Mouse (Mus musculus) liver, embryonic 16.5 days (tissue): ENCODE measurements around the gene Renbp. TPM values are rescaled to one million over a fixed set of nuclear protein-coding genes. Genes with fewer than 3 reads are reported as not detected.

Source experiments
- ATAC-seq: fragments of 200-750 bp; cut with Nextera tagmentation; 2 replicates; pipeline ENCODE4 v1.8.0; 2017; ENCODE audit warnings: low read depth, mild to moderate bottlenecking, moderate number of reproducible peaks, moderate library complexity
- H3K27ac ChIP-seq: fragments of 300-500 bp; sonication (generic); 2 replicates; pipeline ENCODE4 v1.5.1; 2014; ENCODE audit warnings: mild to moderate bottlenecking, low read length
- H3K27me3 ChIP-seq: fragments of 300-500 bp; sonication (generic); 2 replicates; pipeline ENCODE4 v1.6.1; 2014; ENCODE audit warnings: low read depth, low read length, mixed read lengths; ENCODE audit not compliant: control insufficient read depth, insufficient read depth
- H3K36me3 ChIP-seq: fragments of 300-500 bp; sonication (generic); 2 replicates; pipeline ENCODE4 v1.6.1; 2014; ENCODE audit warnings: mild to moderate bottlenecking; ENCODE audit not compliant: control insufficient read depth, insufficient read depth
- H3K4me1 ChIP-seq: fragments of 300-500 bp; sonication (generic); 2 replicates; pipeline ENCODE4 v1.6.1; 2014; ENCODE audit warnings: low read depth, low read length, mixed read lengths; ENCODE audit not compliant: control insufficient read depth
- H3K4me2 ChIP-seq: fragments of 300-500 bp; sonication (generic); 2 replicates; pipeline ENCODE4 v1.6.1; 2014; ENCODE audit warnings: low read depth, low read length, mixed read lengths
- H3K4me3 ChIP-seq: fragments of 300-500 bp; sonication (generic); 2 replicates; pipeline ENCODE4 v1.5.1; 2014; ENCODE audit warnings: low read depth, mild to moderate bottlenecking, low read length
- H3K9ac ChIP-seq: fragments of 300-500 bp; sonication (generic); 2 replicates; pipeline ENCODE4 v1.6.1; 2014; ENCODE audit warnings: low read depth, low read length
- H3K9me3 ChIP-seq: fragments of 300-500 bp; sonication (generic); replicated peaks from 2 replicates; pipeline ENCODE4 v1.6.1; 2016; ENCODE audit warnings: low read length; ENCODE audit not compliant: control insufficient read depth
- WGBS: fragments of 180-500 bp; shearing (Covaris S2); extraction: QIAGEN DNeasy Blood & Tissue Kit; methylation state at CpG from one replicate; pipeline ENCODE4 v1.1.7; 2014; ENCODE audit not compliant: insufficient replicate concordance; 5-methylcytosine and 5-hydroxymethylcytosine counted together
- polyA plus RNA-seq: library from polyadenylated mRNA; unstranded; fragments of >200 nt; fragmentation: Nextera tagmentation; extraction: Ambion mirVana; gene quantifications from 2 replicates; pipeline ENCODE4 v1.2.1, GENCODE M21; 2015

The Renbp gene
- polyA plus RNA-seq, 1 experiment from 2014 or later = 24.6 TPM

GRCm38 (mm10) chrX:73911588-73911987, 19.1 kb downstream of the Renbp start:
- Histone ChIP-seq H3K4me3 (peak overlapping the region; percentile 50; the same call in 1 of the 2 replicates), H3K4me1 (peaks cover 14% of the 10 kb centered on the region), H3K9ac (no peak overlapping the region), H3K27ac (peak overlapping the region; percentile 70), H3K36me3 (no peaks in the 10 kb centered on the region), H3K9me3 (no peaks in the 10 kb centered on the region), H3K27me3 (no peaks in the 10 kb centered on the region), H3K4me2 (peak overlapping the region; percentile 69; the same call in 1 of the 2 replicates)
- no peak for ATAC-seq
- WGBS = 47% methylated on average over 2 of the region's 2 CpGs

- Histone ChIP-seq H3K27ac (peak overlapping the region; percentile 70), H3K36me3 (no peaks in the 10 kb centered on the region), H3K4me3 (peak overlapping the region; percentile 50), H3K4me1 (peaks cover 14% of the 10 kb centered on the region), H3K9me3 (no peaks in the 10 kb centered on the region), H3K4me2 (peak overlapping the region; percentile 69), H3K27me3 (no peaks in the 10 kb centered on the region), H3K9ac (peak overlapping the region; percentile 43)
- peak; percentile 17; the same call in 1 of the 2 replicates for ATAC-seq
- WGBS = 24% methylated on average over 26 of the region's 26 CpGs
Measured at GRCm38 (mm10) chrX:73911156-73911555, 19.5 kb downstream of the Renbp start.

- peak overlapping the region; percentile 69 for H3K4me2 ChIP-seq
- H3K9me3 ChIP-seq = no peaks in the 10 kb centered on the region
- ATAC-seq = no peak
- H3K9ac ChIP-seq = no peak overlapping the region; the same call in 1 of the 2 replicates
- no peaks in the 10 kb centered on the region for H3K27me3 ChIP-seq
- H3K36me3 ChIP-seq = no peaks in the 10 kb centered on the region; the same call in 1 of the 2 replicates
- peak overlapping the region; percentile 50 for H3K4me3 ChIP-seq
- peak overlapping the region; percentile 70 for H3K27ac ChIP-seq
- H3K4me1 ChIP-seq = peaks cover 12% of the 10 kb centered on the region
Measured at GRCm38 (mm10) chrX:73910451-73910850, 20.2 kb downstream of the Renbp start.

GRCm38 (mm10) chrX:73910049-73910448, 20.6 kb downstream of the Renbp start:
- WGBS = 26% methylated on average over 1 of the region's 1 CpGs
- H3K4me1 ChIP-seq = peaks cover 11% of the 10 kb centered on the region
- H3K27ac ChIP-seq = no peak overlapping the region
- H3K36me3 ChIP-seq = no peaks in the 10 kb centered on the region; the same call in 1 of the 2 replicates
- no peaks in the 10 kb centered on the region for H3K27me3 ChIP-seq
- no peak overlapping the region for H3K9ac ChIP-seq
- H3K9me3 ChIP-seq = no peaks in the 10 kb centered on the region
- no peak for ATAC-seq
- H3K4me2 ChIP-seq = peak overlapping the region; percentile 69; the same call in 1 of the 2 replicates
- peak overlapping the region; percentile 0 for H3K4me3 ChIP-seq

GRCm38 (mm10) chrX:73897959-73898358, 32.7 kb downstream of the Renbp start:
- no peak overlapping the region for H3K4me2 ChIP-seq
- H3K4me3 ChIP-seq = no peak overlapping the region
- no peak overlapping the region for H3K9ac ChIP-seq
- WGBS = 49% methylated on average over 3 of the region's 3 CpGs
- no peak for ATAC-seq
- H3K27me3 ChIP-seq = no peaks in the 10 kb centered on the region
- H3K4me1 ChIP-seq = no peaks in the 10 kb centered on the region
- no peaks in the 10 kb centered on the region for H3K9me3 ChIP-seq
- no peaks in the 10 kb centered on the region for H3K36me3 ChIP-seq
- no peak overlapping the region for H3K27ac ChIP-seq

GRCm38 (mm10) chrX:73895719-73896118, 34.9 kb downstream of the Renbp start, which contains the start of gene L1cam:
TSS of gene L1cam (minus strand) at chrX:73896105.
- ATAC-seq = no peak
- H3K4me3 ChIP-seq = no peak within 1 kb of the TSS
- H3K36me3 ChIP-seq = no peaks in the 10 kb centered on the region
- H3K27ac ChIP-seq = no peak within 1 kb of the TSS
- no peaks in the 10 kb centered on the region for H3K9me3 ChIP-seq
- 24% methylated on average over 2 of the region's 2 CpGs for WGBS
- H3K4me1 ChIP-seq = no peaks in the 10 kb centered on the region
- H3K4me2 ChIP-seq = no peak within 1 kb of the TSS
- H3K27me3 ChIP-seq = no peaks in the 10 kb centered on the region
- no peak within 1 kb of the TSS for H3K9ac ChIP-seq

GRCm38 (mm10) chrX:73892833-73893232, 37.8 kb downstream of the Renbp start:
- H3K36me3 ChIP-seq = no peaks in the 10 kb centered on the region
- H3K9me3 ChIP-seq = no peaks in the 10 kb centered on the region
- H3K4me1 ChIP-seq = no peaks in the 10 kb centered on the region
- H3K9ac ChIP-seq = no peak overlapping the region
- H3K4me3 ChIP-seq = no peak overlapping the region
- no peak overlapping the region for H3K27ac ChIP-seq
- H3K4me2 ChIP-seq = no peak overlapping the region
- no peaks in the 10 kb centered on the region for H3K27me3 ChIP-seq
- 74% methylated on average over 14 of the region's 14 CpGs for WGBS
- no peak for ATAC-seq

GRCm38 (mm10) chrX:73891551-73892152, 39.0 kb downstream of the Renbp start, which contains the start of gene Avpr2:
TSS of gene Avpr2 (plus strand) at chrX:73892102.
- 43% methylated on average over 6 of the region's 6 CpGs for WGBS
- H3K36me3 ChIP-seq = no peaks in the 10 kb centered on the region
- no peak for ATAC-seq

GRCm38 (mm10) chrX:73881463-73881862, 49.2 kb downstream of the Renbp start:
- Histone ChIP-seq H3K27me3 (peaks cover 25% of the 10 kb centered on the region), H3K36me3 (no peaks in the 10 kb centered on the region)

More at GRCm38 (mm10) chrX:73891551-73892152, 39.0 kb downstream of the Renbp start, which contains the start of gene Avpr2:
- Histone ChIP-seq H3K4me3 (no peak within 1 kb of the TSS), H3K4me2 (no peak within 1 kb of the TSS), H3K9ac (no peak within 1 kb of the TSS), H3K27ac (no peak within 1 kb of the TSS), H3K9me3 (no peaks in the 10 kb centered on the region), H3K27me3 (no peaks in the 10 kb centered on the region), H3K4me1 (no peaks in the 10 kb centered on the region)

More at GRCm38 (mm10) chrX:73881463-73881862, 49.2 kb downstream of the Renbp start:
- no peaks in the 10 kb centered on the region; the same call in 1 of the 2 replicates for H3K4me1 ChIP-seq
- H3K4me3 ChIP-seq = no peak overlapping the region
- H3K27ac ChIP-seq = no peak overlapping the region
- no peak overlapping the region for H3K4me2 ChIP-seq
- ATAC-seq = no peak
- no peaks in the 10 kb centered on the region for H3K9me3 ChIP-seq
- WGBS = 36% methylated on average over 6 of the region's 6 CpGs
- H3K9ac ChIP-seq = no peak overlapping the region
